Mouse (Mus musculus) regulatory T cell (primary cell): Measurements from ENCODE around the gene Atp6v1c2.

Experiments
- in situ Hi-C: fragments of 300-600 bp; cut with MboI, MseI; formaldehyde crosslinking; loops from one replicate; pipeline ENCODE4 v1.15.1; 2025; ENCODE audit warnings: high pct_unique_total_duplicates

Gene Atp6v1c2

GRCm38 (mm10) chr12:17333459-17333858 lies 4.3 kb upstream of the Atp6v1c2 start:
- in situ Hi-C loops, result no loop called here

GRCm38 (mm10) chr12:17324549-17325470 lies 4.3 kb downstream of the Atp6v1c2 start:
- in situ Hi-C loops, result no loop called here

DNA sequence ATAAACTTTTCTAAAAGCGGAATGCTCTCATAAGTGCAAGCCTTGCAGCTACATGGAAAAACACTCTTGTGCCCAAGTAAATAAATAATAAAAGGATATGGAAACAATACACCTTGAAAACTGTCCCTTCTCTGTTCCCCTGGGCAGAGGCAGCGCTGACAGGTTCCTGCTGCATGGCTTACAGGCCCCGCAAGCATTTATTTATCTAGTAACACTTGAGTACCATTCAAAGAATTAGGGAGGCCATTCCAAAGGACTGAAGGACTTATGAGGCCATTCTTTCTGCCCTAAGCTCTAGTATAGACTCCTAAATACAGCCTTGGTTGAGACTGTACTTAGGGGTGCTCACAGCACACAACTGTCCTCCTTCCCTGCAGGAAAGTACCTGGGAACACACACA lies 10.7 kb downstream of the Atp6v1c2 start:
- in situ Hi-C loops, result no loop called here

- in situ Hi-C loops, result no loop called here
Observed at GRCm38 (mm10) chr12:17317970-17318369, 11.2 kb downstream of the Atp6v1c2 start.

DNA sequence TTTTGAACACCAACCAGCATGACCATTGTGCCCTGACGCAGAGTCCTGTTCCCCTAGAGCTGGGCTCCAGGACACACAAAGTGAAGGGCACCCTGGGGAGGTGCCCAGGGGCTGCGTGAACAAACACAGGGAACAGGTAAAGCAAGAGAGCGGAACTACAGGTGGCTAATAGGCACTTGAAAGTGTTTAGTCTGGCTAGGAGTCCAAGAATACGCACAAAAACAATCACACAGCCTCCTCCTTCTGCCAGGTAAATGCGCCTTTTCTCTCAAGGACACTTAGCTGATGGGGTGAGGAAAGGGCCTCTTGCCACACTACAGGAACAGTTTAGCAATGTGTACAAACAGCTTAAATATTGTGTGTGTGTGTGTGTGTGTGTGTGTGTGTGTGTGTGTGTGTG lies 13.1 kb downstream of the Atp6v1c2 start:
- in situ Hi-C loops, result no loop called here

DNA sequence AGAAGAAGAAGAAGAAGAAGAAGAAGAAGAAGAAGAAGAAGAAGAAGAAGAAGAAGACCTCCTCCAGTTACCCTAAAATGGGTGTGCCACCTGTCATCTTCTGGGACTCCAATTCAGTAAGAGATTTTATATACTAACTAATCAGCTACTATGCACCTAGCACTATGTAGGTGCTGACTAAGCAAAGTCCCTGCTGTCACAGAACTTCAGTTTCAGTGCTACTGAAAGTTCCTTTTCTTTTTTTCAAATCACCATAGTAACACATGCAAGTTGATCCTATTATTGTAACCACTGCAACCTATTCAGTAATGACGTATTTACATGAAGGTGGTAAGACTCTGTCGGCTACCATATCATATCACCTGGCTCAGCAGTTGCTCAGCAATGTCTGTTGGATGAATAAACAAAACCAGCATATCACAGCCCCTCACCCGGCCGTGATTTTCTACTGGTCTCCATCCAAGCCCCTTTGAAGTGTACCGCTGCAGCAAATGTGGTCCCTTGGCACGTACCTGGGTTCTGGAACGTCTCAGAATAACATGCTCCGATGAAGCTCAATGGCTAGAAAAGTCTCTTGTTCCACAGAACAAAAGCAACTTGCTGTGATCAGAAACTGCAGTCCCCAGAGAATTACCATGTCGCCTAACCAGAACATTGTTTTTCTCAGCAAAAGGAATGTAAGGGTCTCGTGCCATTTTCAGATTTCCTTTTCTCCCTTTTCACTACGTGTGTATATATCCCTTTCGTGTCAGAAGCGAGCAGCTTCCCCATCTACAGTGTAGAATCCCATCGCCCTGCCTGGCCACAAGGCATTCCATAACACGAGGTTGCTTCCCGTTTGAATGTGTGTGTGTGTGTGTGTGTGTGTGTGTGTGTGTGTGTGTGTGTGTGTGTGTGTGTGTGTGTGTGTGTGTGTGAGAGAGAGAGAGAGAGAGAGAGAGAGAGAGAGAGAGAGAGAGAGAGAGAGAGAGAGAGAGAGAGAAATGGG lies 18.0 kb downstream of the Atp6v1c2 start:
- in situ Hi-C loops, result no loop called here

DNA sequence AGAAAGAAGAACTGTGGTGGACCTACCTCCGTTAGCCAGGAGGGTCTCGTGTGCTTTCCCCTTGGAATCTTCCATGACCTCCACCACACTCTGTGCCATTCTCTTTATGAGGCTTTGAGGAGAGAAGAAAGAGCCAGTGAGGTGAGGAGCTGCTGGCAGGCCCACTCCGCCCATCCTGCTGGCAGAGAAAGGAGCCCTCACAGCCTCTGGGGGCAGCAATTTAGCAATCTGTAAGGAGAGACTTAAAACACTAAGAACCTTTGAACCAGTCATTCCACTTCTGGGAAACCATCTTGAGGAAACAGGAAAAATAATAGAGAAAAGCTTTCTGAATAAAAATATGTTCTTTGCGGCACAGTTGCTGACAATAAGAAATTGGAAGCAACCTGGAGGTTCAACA lies 20.9 kb downstream of the Atp6v1c2 start:
- in situ Hi-C loops, result no loop called here

DNA sequence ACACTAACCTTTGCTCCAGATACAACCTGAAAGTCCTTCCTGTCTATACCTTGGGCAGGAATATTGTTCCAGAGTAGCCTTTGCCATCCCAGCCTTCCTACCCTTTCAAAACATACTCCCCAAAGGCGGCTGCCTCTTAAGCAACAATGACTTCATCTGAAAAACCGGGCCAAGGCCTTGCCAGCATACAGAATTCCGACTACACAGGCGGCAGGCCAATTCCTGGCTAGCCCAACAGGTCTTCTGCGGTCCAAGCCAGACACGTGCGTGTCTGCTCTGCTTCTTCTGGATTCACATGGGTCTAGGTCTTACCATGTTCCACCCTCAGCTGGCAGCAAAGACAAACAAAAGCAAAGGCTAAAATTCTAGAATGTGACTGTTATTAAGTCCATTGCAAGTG lies 23.7 kb downstream of the Atp6v1c2 start:
- in situ Hi-C loops, result no loop called here

- in situ Hi-C loops, result no loop called here
Observed at GRCm38 (mm10) chr12:17299902-17300301, 29.3 kb downstream of the Atp6v1c2 start.

- in situ Hi-C loops, result no loop called here
Observed at GRCm38 (mm10) chr12:17296899-17297298, 32.3 kb downstream of the Atp6v1c2 start.

DNA sequence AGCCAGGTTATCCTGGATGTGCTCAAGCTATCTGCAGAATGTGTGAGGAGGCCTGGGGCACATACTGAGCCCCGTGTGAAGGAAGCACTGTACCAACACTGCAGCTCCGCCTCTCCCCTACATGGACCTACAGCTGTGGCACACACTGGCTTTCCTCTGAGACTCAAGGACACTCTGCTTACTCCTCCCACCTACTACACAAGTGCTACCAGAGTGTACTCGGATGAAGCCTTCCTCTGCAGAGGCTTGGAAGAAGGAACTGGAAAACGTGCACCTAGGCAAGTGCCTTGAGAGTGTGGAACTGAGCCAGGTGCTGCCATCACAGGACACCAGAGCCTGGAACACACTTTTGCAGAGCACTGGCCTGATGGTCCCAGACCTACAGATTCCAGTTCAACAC lies 38.6 kb downstream of the Atp6v1c2 start:
- in situ Hi-C loops, result no loop called here

DNA sequence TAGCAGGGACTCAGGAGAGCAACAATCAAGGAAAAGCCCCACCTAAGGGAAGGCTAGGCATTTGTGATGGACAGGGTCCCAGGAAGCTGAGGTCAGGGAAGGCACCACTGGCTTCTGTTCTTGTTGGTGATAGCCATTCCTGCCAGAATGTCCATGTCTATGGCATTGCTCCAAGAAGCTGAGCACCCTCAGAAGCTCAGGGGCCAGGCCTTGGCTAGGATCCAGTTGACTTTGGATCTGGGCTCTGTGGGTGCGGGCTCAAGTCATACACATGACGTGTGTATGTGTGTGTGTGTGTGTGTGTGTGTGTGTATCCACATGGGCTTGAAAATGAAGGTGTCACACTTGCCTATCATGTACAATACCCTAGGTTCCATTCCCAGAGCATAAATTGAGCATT lies 39.2 kb downstream of the Atp6v1c2 start:
- in situ Hi-C loops, result no loop called here

DNA sequence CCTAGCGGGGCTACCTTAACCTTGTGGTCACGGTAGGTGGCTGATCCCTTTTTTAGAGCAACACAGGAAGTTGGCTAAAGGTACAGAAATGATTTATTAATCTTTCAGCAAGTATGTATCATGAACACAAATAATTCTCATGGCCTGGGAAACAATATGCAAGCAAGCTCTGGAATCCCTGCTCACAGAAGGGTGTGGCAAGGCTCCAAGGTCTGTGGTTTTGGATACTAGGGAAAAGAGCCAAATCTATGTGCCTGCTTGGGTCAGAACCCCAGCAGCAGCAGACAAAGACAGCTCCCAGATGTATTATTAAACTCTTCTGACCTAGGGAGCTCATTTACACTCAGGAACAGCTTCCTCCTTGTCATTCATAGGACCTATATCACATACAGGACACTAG lies 40.1 kb downstream of the Atp6v1c2 start:
- in situ Hi-C loops, result no loop called here

GRCm38 (mm10) chr12:17288496-17288895 lies 40.7 kb downstream of the Atp6v1c2 start:
- in situ Hi-C loops, result no loop called here

DNA sequence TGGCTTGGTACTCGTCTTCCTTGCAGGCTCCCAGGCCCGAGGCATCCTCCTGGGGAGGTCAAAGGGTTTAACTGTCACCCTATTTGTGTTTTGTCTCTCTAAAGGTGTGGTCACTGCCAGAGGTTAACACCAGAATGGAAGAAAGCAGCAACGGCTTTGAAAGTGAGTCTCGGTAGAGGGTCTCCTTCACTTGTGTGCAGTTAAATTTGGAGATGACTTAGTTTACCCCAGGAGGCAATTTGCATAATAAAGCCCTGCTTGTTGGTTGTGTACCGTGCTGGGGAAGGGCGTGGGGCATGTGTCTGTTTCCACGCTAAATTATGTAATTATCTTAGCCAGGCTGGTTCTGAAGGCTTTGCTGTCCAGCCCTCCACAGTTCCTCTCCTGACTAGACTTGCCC lies 55.3 kb downstream of the Atp6v1c2 start:
- in situ Hi-C loops, result no loop called here

DNA sequence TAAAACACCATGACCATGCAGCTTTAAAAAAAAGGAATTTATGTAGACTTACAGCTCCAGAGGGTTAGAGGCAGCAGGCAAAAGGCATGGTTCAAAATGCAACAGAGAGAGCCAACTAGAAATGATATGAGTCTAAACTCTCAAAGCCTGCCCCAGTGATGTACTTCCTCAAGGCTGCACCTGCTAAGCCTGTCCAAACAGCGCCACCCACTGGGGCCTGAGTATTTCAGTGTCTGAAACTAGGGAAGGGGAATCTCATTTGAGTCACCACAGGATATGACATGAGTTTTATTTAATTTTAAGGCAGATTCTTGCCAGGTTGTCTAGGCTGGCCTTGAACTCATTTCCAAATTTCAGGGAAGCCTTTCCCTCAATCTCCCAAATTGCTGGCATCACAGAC lies 57.9 kb downstream of the Atp6v1c2 start:
- in situ Hi-C loops, result no loop called here

DNA sequence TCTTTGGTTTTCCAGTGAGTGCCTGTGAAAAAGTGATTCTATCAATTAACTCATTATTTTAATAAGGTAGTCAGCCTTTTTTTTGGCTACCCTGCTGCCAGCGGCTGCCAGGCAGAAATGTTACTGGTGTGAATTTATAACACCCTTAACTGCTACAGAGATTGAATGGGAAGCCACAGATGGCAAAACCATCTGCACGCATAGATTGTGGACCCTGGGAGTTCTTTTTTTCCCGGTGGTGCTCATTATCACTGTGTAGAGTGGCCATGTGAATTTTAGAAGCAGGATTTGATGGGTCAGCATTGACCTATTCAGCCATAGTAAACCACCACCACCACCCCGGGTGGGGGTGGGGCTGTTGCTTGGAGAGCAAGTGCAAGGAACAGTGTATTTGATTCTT lies 61.8 kb downstream of the Atp6v1c2 start:
- in situ Hi-C loops, result no loop called here

DNA sequence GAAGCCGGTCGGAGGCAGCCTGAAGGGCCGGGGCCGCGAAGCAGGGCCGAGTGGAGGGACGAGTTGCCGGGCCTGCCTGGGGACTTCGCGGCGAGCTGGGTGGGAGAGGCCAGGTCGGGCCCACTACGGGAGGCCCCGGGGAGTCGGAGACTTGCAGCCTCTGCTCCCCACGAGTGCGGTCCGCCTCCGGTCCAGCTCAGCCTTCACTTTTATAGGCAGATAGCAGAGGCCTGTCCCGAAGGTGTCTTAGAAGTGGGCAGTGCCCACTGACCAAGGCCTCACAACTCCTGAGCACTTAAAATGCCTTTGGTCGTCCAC lies 62.5 kb downstream of the Atp6v1c2 start:
- in situ Hi-C loops, result no loop called here

DNA sequence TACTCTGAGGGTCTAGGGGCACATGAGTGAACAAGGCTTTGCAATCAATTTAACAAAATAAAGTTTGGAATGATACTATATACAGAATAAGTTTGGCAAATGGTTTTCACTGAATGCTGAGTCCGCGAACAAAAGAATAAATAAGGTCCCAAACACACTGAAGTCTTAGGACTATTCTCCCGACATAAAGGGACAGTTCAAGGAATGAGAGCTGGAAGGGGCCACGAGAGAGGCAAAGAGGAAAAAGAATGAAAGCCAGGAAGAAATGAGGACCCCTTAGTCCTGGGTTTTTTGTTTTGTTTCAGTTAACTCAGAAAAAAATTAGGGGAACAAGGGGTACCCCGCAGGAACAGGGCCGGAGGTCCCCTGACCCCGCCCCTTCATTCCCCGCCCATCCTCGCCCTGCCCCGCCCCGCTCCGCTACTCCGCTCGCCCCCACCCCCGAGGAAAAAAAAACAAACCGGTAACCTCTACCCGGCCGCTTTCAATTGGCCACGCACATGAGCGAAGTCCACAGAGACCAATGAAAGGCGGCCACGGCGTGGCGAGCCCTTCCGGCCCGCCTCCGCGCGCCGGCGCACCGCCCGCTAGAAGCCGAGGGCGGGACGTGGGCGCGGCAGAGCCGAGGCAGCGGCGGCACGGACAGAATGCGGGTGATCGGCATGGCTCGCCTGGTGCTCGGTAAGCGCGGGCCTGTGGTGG lies 63.0 kb downstream of the Atp6v1c2 start, which contains the start of gene Pdia6:
Pdia6 (plus strand) TSS at position 575 of the 702 bp plus-strand sequence.
- in situ Hi-C loops, result no loop called here

DNA sequence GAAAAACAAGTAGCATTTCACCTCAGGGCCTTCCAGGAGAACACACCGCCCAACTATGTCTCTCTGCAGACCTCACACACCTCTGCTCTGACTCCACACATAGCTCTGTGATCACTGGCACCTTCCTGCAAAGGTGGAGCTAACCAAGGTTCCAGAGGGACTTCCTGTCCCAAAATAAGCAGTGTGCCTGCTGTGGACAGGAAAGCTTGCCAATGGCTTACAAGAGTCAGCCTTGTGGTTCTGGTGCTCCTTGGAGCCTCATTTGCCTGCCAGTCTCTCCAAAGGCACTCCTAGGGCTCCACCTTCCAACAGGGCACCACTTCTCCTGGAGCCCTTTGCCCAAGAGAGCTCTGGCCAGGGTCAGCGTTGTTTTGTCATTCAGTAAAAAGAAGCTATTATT lies 64.3 kb downstream of the Atp6v1c2 start:
- in situ Hi-C loops, result no loop called here

GRCm38 (mm10) chr12:17263881-17264280 lies 65.3 kb downstream of the Atp6v1c2 start:
- in situ Hi-C loops, result no loop called here

DNA sequence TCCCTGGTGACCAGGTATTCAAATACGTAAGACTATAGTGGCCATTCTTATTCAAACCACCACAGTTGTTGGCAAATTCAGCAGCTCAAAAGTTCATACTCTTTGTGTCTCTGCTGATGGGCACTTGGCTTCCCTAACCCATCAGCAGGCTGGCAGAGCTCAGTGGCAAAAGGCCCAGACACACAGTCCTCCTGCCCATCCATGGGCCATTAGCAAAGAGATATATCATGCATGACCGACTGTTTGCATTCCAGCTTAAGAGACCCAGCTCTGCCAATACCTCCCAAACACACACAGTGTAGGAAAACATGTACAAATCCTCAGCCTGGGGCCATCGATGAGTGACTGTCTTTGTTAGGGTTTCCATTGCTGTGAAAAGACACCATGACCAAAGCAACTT lies 68.2 kb downstream of the Atp6v1c2 start:
- in situ Hi-C loops, result no loop called here
